Mouse (Mus musculus) midbrain, embryonic 16.5 days (tissue): ENCODE measurements around the gene Vps45. TPM values are rescaled to one million over a fixed set of nuclear protein-coding genes. Genes with fewer than 3 reads are reported as not detected.

Experiments used
- ATAC-seq: fragments of 200-750 bp; cut with Nextera tagmentation; 2 replicates; pipeline ENCODE4 v1.8.0; 2017; ENCODE audit warnings: moderate TSS enrichment
- H3K27ac ChIP-seq: fragments of 300-500 bp; sonication (generic); 2 replicates; pipeline ENCODE4 v1.5.1; 2014; ENCODE audit warnings: mild to moderate bottlenecking, low read length, mixed read lengths
- H3K27me3 ChIP-seq: fragments of 300-500 bp; sonication (generic); 2 replicates; pipeline ENCODE4 v1.6.1; 2014; ENCODE audit warnings: low read depth, low read length, mixed read lengths; ENCODE audit not compliant: control insufficient read depth, insufficient read depth
- H3K36me3 ChIP-seq: fragments of 300-500 bp; sonication (generic); 2 replicates; pipeline ENCODE4 v1.6.1; 2014; ENCODE audit warnings: mild to moderate bottlenecking, low read length, moderate library complexity, mixed read lengths; ENCODE audit not compliant: control insufficient read depth, insufficient read depth
- H3K4me1 ChIP-seq: fragments of 300-500 bp; sonication (generic); 2 replicates; pipeline ENCODE4 v1.6.1; 2014; ENCODE audit warnings: mild to moderate bottlenecking, low read length, mixed read lengths; ENCODE audit not compliant: control insufficient read depth, insufficient read depth
- H3K4me2 ChIP-seq: fragments of 300-500 bp; sonication (generic); 2 replicates; pipeline ENCODE4 v1.6.1; 2014; ENCODE audit warnings: mild to moderate bottlenecking, low read length, mixed read lengths
- H3K4me3 ChIP-seq: fragments of 300-500 bp; sonication (generic); 2 replicates; pipeline ENCODE4 v1.5.1; 2014; ENCODE audit warnings: low read depth, mild to moderate bottlenecking, low read length, moderate library complexity, mixed read lengths
- H3K9ac ChIP-seq: fragments of 300-500 bp; sonication (generic); 2 replicates; pipeline ENCODE4 v1.6.1; 2014; ENCODE audit warnings: low read depth, low read length, mixed read lengths
- H3K9me3 ChIP-seq: fragments of 300-500 bp; sonication (generic); replicated peaks from 2 replicates; pipeline ENCODE4 v1.6.1; 2014; ENCODE audit warnings: mild to moderate bottlenecking, low read length, mixed read lengths; ENCODE audit not compliant: control insufficient read depth, poor library complexity, severe bottlenecking
- WGBS: fragments of 180-500 bp; shearing (Covaris S2); extraction: QIAGEN DNeasy Blood & Tissue Kit; methylation state at CpG from one replicate; pipeline ENCODE4 v1.1.7; 2014; 5-methylcytosine and 5-hydroxymethylcytosine counted together
- polyA plus RNA-seq: library from polyadenylated mRNA; unstranded; fragments of >200 nt; fragmentation: Nextera tagmentation; extraction: Ambion mirVana; gene quantifications from 2 replicates; pipeline ENCODE4 v1.2.1, GENCODE M21; 2015

The Vps45 gene
- polyA plus RNA-seq, 1 experiment from 2014 or later, result 64.7 TPM

DNA sequence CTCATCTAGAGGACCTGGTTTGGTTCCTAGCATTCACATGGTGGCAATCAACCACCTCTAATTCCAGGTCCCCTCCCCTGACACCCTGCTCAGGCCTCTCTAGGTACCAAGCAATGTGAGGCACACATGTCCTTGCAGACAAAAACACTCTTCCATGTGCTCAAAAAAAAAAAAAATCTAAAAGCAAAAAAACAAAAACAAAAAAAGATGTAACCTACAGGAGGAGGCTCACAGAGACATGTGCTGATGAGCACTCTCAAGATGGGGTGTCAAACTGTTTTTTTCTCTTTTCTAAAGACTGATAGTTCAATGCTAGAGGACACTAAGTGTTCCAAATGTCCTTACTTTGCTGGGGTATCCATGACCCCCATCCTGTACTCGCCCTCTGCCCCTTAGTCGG is 23.8 kb upstream of the Vps45 start:
- H3K4me2 ChIP-seq, result no peak overlapping the region
- no peaks in the 10 kb centered on the region for H3K27me3 ChIP-seq
- no peak overlapping the region for H3K27ac ChIP-seq
- WGBS, result 96% methylated on average over 2 of the region's 2 CpGs
- no peaks in the 10 kb centered on the region for H3K9me3 ChIP-seq
- H3K36me3 ChIP-seq, result no peaks in the 10 kb centered on the region
- H3K4me1 ChIP-seq, result no peaks in the 10 kb centered on the region
- H3K4me3 ChIP-seq, result no peak overlapping the region
- H3K9ac ChIP-seq, result no peak overlapping the region
- ATAC-seq, result no peak

DNA sequence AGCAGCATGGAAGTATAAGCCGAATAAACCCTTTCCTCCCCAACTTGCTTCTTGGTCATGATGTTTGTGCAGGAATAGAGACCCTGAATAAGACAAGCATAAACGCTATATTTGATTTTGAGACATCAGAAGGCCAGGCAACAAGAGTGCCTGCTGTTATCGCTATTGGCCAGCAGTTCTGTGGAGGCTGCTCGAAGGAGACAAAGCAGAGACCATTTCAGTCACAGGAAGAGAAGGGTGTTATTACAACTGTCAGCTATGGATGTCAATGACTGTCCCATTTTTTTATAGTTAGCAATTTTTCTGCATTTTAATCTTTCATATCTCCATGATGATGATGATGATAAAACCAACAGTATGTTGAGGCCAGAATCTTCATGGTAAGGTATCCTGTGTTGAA is 23.4 kb upstream of the Vps45 start:
- Histone ChIP-seq H3K9ac (no peak overlapping the region), H3K4me1 (no peaks in the 10 kb centered on the region), H3K27me3 (no peaks in the 10 kb centered on the region), H3K4me3 (no peak overlapping the region), H3K4me2 (no peak overlapping the region), H3K27ac (no peak overlapping the region), H3K36me3 (no peaks in the 10 kb centered on the region), H3K9me3 (no peaks in the 10 kb centered on the region)
- WGBS, result 96% methylated on average over 4 of the region's 4 CpGs
- ATAC-seq, result no peak

DNA sequence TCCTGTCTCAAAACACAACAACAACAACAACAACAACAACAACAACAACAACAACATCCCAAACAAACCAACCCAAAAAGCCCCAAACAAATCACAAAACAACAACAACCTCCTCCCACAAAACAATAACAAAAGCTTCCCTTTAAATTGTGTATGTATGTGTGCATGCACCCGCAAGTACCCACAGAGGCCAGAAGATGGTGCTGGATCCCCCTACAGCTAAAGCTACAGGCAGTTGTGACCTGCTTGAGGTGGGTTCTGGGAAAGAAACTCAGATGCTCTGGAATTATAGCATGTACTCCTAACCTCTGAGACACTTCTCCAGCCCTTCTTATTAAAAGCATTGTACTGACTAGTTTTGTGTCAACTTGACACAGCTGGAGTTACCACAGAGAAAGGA is 22.7 kb upstream of the Vps45 start:
- Histone ChIP-seq H3K4me3 (no peak overlapping the region), H3K27me3 (no peaks in the 10 kb centered on the region), H3K36me3 (no peaks in the 10 kb centered on the region), H3K4me1 (no peaks in the 10 kb centered on the region), H3K9ac (no peak overlapping the region), H3K9me3 (no peaks in the 10 kb centered on the region), H3K27ac (no peak overlapping the region), H3K4me2 (no peak overlapping the region)
- WGBS, result 70% methylated on average over 1 of the region's 1 CpGs
- ATAC-seq, result no peak

DNA sequence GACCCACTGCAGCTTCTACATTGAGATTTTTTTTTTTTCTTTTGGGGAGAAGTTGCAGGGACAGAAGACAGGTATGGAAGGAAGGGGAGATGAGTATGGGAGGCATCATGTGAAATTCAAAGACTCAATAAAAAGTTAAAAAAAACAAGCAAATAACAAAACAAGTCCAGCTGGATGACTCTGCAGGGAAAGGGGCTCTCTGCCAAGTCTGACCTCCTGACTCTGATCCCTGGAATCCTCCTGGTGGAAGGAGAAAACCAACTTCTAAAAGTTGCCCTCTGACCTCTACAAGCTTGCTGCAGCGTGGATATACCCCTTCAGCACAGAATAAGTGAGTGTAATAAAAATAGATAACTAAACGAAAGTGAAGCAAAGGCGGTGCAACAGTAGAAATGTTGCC is 20.4 kb upstream of the Vps45 start:
- no peak overlapping the region for H3K27ac ChIP-seq
- H3K4me1 ChIP-seq, result no peaks in the 10 kb centered on the region
- no peaks in the 10 kb centered on the region for H3K36me3 ChIP-seq
- H3K9me3 ChIP-seq, result no peaks in the 10 kb centered on the region
- 76% methylated on average over 3 of the region's 3 CpGs for WGBS
- no peaks in the 10 kb centered on the region for H3K27me3 ChIP-seq
- H3K9ac ChIP-seq, result no peak overlapping the region
- H3K4me3 ChIP-seq, result no peak overlapping the region
- no peak overlapping the region for H3K4me2 ChIP-seq
- ATAC-seq, result no peak

DNA sequence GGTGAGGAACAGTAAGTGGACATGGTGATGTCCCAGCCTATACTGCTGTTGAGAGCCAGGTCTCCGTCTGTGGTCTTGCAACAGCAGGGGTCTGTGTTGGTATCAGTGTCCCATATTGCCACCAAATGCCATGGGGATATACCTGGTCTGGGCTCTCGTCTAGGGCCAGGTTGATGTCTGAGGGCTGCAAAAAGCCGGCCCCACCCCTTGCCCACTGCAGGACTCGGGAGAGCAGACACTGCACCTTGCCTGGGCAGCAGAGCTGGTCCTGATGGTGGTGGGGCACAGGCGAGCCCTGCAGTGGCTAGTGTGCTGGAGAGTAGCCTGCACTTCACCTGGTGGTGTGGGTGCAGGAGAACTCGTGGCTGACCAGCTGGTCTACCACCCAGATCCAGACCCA is 19.8 kb upstream of the Vps45 start:
- no peak overlapping the region for H3K4me2 ChIP-seq
- H3K9me3 ChIP-seq, result no peaks in the 10 kb centered on the region
- no peak overlapping the region for H3K4me3 ChIP-seq
- H3K27ac ChIP-seq, result no peak overlapping the region
- H3K4me1 ChIP-seq, result no peaks in the 10 kb centered on the region
- H3K27me3 ChIP-seq, result no peaks in the 10 kb centered on the region
- no peaks in the 10 kb centered on the region for H3K36me3 ChIP-seq
- no peak overlapping the region for H3K9ac ChIP-seq
- no peak for ATAC-seq
- WGBS, result 77% methylated on average over 6 of the region's 6 CpGs

DNA sequence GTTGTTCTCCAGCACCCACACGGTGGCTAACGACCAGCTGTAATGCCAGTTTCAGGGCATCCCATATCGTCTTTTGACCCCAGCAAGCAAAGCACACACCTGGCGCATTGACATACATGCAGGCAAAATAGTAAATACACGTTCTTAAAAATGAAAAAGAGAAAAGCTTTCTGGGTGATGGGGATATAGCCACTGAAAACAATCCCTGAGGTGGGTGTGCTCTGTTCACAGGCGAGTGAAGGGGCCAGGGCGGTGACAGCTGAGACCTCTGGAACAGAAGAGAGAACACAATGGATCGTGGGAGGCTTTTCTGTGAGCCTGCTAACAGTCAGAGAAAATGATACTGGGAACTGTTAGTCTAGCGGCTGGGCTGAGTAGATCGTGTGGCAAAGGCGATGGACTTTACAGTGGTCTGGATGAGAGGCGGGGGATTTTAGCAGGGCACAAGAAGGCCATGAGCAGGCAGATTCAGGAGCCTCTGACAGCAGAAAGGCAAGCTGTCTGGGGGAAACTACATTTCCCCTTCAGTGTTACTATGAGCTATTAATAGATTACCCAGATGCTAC is 14.7 kb upstream of the Vps45 start:
- ATAC-seq, result no peak
- H3K9ac ChIP-seq, result no peak overlapping the region
- H3K27me3 ChIP-seq, result no peaks in the 10 kb centered on the region
- H3K4me1 ChIP-seq, result no peaks in the 10 kb centered on the region
- no peak overlapping the region for H3K4me2 ChIP-seq
- 63% methylated on average over 12 of the region's 12 CpGs for WGBS
- H3K4me3 ChIP-seq, result no peak overlapping the region
- H3K27ac ChIP-seq, result no peak overlapping the region
- H3K9me3 ChIP-seq, result no peaks in the 10 kb centered on the region
- H3K36me3 ChIP-seq, result no peaks in the 10 kb centered on the region

DNA sequence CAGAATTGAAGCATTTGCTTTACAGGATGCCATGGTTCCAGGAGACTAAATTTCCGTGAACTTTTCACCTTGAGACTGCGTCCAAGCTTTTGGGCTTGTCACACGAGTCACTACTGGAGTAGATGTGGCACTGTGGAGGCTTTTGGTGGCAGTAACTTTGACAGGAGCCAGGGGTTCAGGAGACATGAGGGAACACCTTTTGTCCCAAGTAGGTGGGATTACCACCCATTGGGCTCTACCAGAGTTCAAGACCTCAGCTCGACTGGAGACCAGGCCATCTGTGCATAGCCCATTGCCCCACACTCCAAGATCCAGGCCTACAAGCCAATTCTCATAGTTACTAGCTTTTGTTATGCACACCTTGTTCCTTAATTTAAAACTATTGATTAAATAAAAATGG is 12.0 kb upstream of the Vps45 start:
- no peak for ATAC-seq
- no peaks in the 10 kb centered on the region for H3K36me3 ChIP-seq
- H3K4me2 ChIP-seq, result no peak overlapping the region
- no peak overlapping the region for H3K4me3 ChIP-seq
- no peaks in the 10 kb centered on the region for H3K9me3 ChIP-seq
- no peak overlapping the region for H3K27ac ChIP-seq
- H3K27me3 ChIP-seq, result no peaks in the 10 kb centered on the region
- H3K9ac ChIP-seq, result no peak overlapping the region
- WGBS, result 82% methylated on average over 4 of the region's 4 CpGs
- no peaks in the 10 kb centered on the region for H3K4me1 ChIP-seq

DNA sequence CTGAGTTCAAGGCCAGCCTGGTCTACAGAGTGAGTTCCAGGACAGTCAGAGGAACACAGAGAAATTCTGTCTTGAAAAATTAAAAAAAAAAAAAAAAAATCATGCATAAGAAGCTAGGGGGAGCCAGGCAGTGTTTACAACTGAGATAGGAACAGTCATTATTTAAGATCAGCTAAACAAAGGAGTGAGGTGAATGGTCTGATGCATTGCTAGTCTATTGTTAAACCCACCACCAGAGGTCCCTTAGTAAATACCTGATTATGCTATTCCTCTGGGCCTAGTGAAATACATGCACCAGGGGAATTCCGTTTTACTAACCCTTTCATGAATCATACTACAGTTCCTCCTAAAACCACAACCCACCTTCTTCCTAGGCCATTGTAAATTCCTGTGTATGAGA is 11.3 kb upstream of the Vps45 start:
- Histone ChIP-seq H3K9ac (no peak overlapping the region), H3K36me3 (no peaks in the 10 kb centered on the region)

DNA sequence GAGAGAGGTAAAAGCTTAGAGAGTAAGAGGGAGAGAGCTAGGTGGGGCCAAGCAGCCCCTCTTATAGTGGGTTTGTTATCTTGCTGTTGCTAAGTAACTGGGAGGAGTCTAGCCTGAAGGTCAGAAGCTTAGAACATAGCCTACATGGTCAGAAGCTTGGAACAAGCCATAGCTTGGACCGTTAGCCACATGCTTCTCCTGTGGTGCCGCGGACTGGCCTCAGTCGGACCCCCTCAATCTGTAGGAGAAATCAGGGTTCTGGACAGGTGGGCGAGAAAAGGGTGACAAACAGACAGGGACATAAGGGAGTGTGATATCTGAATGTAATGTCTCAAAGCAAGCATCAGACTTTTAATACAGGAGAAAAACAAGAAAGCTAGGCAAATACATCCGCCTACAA is 10.8 kb upstream of the Vps45 start:
- H3K27me3 ChIP-seq, result no peaks in the 10 kb centered on the region
- ATAC-seq, result no peak
- H3K4me2 ChIP-seq, result no peak overlapping the region
- no peaks in the 10 kb centered on the region for H3K4me1 ChIP-seq
- H3K4me3 ChIP-seq, result no peak overlapping the region
- no peak overlapping the region for H3K9ac ChIP-seq
- H3K27ac ChIP-seq, result no peak overlapping the region
- H3K36me3 ChIP-seq, result no peaks in the 10 kb centered on the region
- WGBS, result 92% methylated on average over 6 of the region's 6 CpGs
- H3K9me3 ChIP-seq, result no peaks in the 10 kb centered on the region

More for the DNA sequence above, 11.3 kb upstream of the Vps45 start:
- H3K4me2 ChIP-seq, result no peak overlapping the region
- no peaks in the 10 kb centered on the region for H3K4me1 ChIP-seq
- 50% methylated on average over 1 of the region's 1 CpGs for WGBS
- H3K27ac ChIP-seq, result no peak overlapping the region
- no peak overlapping the region for H3K4me3 ChIP-seq
- no peaks in the 10 kb centered on the region for H3K9me3 ChIP-seq
- ATAC-seq, result no peak
- no peaks in the 10 kb centered on the region for H3K27me3 ChIP-seq

DNA sequence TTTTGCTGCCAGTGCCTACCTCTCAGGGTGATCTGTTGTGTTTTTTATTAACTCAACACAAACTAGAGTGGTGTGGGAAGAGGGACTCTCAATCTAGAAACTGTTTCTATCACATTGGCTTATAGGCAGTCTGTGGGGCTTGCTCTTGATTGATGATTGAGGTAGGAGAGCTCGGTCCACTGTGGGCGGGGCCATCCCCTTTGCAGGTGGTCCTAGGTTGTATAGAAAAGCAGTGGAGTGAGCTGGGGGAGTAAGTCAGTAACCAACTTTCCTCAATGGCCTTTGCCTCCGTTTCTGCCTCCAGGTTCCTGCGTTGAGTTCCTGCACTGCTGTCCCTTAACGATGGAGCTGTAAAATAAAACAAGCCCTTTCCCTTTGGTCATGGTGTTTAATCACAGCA is 8.5 kb upstream of the Vps45 start:
- Histone ChIP-seq H3K4me2 (no peak overlapping the region), H3K9ac (no peak overlapping the region), H3K4me1 (no peaks in the 10 kb centered on the region), H3K4me3 (no peak overlapping the region), H3K36me3 (no peaks in the 10 kb centered on the region), H3K27me3 (no peaks in the 10 kb centered on the region), H3K9me3 (no peaks in the 10 kb centered on the region), H3K27ac (no peak overlapping the region)
- ATAC-seq, result no peak
- WGBS, result 91% methylated on average over 5 of the region's 5 CpGs
